Mouse (Mus musculus) spleen, postnatal 14 days (tissue): Measurements from ENCODE around the gene Gpr180.

ENCODE experiments used
- DNase-seq, 2 experiments: peaks; one replicate each; pipeline ENCODE4 v3.0.0; 2021 to 2022; ENCODE audit warnings: low spot score in 2 of 2

The Gpr180 gene

DNA sequence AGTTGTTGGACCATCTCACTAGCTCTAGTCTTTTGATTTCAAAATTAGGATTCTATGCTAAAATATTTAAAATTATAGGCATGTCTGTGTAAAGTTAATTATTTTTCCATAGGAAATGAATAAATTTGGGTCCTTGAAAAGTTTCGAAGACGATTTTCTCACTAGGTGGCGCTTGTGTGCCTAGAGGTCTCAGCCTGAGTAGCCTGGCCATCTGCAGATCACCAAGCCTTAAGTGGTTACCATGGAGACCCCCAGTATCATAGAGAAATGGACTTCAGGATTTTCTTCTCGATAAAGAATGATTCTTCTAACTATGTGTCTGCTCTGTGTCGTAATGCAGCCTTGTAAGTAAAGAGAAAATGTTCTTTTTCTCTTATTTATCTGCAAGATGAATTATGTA is 72.7 kb downstream of the Gpr180 start:
- no peak for DNase-seq

- no peak for DNase-seq
Observed at GRCm38 (mm10) chr14:118212188-118212804, 75.3 kb downstream of the Gpr180 start.
